Mouse (Mus musculus): ENCODE data around the gene Lbx1. TPM values are rescaled to one million over a fixed set of nuclear protein-coding genes. Genes with fewer than 3 reads are reported as not detected.

The Lbx1 gene
- total RNA-seq, 2 experiments from 2014 or later, result not detected

- ATAC-seq (replicated peaks; ENCODE audit: low FRiP score, poor library complexity, severe bottlenecking), result no peak
Measured at GRCm38 (mm10) chr19:45234771-45235231, 811 bp downstream of the Lbx1 start.

DNA sequence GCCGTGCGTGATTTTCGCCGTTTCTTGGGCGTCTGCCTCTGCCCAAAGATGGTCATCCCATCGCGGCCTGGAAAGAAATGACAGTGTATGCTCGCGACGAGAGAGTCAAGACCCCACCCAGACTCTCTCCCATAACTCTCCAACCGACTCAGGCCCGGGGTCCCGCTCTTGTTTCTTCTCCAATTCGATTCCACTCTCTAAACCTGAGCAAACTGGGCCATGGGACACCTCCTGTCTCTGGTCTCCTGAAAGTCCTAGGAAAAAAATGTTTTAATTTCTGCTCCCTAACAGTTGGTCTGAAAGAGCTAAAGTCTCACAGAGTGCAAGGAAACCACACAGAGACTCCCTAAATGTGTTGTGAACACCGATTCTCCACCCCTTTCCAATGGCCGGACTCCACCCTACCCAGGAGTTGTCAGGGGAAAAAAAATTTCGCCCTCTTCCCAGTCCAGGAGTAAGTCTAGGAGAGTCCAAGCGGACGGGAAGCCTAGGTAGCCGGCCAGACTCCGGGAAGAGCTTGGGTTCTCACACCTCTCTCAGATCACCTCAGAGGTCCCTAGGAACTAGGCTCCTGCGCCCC is 1.3 kb downstream of the Lbx1 start:
- ATAC-seq (replicated peaks; ENCODE audit: low FRiP score, poor library complexity, severe bottlenecking), result no peak

DNA sequence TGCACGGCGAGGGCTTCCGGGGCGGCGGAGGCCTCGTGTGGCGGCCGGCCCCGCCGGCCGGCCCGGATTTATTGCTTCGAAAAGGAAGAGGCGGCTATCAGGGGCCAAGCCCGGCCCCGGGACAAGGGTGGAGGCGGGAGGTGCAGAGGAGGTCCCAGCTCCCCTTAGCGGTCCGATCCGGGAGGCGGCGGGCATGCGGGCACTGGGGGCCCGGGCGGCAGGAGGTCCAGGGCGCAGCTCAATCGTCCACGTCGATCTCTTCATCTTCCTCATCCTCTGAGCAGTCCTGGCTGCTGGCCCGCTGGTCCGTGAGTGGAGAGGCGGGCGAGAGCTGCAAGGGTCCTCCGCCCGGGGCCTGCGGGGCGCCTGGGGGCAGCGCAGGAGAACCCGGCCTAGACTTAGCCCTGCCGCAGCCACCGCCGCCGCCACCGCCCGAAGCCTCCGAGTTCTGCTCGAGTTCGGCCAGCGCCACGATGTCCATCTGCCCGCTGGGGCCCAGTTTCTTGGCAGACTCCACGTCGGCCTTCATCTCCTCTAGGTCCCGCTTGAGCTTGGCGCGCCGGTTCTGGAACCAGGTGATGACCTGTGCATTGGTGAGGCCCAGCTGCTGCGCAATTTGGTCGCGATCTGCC is 2.0 kb downstream of the Lbx1 start:
- no peak for ATAC-seq (replicated peaks; ENCODE audit: low FRiP score, poor library complexity, severe bottlenecking)

DNA sequence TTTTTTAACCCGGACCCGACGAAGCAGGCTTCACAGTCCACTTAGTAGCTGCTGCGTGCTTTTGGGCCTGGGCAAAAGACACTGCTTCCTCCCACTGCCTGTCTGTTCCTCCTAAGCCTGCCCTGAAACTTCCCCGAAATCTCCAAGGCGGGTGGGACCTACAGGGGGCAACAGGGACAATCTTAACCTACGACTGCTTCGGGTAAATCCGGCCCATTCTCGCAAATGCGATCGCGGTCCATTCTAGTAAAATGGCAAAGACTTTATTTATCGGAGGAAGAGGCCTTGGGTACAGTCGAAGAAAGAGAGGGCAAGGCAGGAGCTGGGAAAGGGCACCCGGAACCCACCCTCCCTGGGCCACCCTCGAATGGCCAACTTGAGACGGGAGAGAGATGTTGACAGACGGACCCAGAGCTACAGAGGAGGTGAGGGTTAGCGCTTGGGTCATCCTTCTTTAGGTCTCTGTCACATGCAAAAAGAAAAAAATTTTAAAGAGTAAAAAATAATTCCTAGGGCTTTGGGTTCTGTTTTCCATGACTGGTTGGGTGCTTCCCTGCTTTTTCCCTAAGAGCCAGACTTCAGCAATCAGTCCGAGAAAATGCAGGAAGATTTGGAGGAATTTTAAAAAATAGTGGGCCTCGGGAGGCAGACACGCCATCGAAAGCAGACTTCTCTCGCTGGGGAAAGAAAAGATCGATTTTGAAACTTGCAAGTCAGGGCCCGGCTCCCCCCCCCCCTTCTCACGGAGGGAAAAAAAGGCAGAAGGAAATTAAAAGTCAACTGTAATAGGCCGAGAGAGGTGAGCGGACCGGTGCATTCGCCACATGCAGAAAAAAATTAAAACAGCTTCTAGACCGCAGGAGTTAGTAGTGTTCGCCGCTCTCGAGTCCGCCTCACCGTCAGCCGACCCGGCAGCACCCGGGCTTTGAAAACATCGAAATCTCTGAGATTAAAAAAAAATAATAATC is 2.9 kb downstream of the Lbx1 start:
- no peak for ATAC-seq (replicated peaks; ENCODE audit: low FRiP score, poor library complexity, severe bottlenecking)

DNA sequence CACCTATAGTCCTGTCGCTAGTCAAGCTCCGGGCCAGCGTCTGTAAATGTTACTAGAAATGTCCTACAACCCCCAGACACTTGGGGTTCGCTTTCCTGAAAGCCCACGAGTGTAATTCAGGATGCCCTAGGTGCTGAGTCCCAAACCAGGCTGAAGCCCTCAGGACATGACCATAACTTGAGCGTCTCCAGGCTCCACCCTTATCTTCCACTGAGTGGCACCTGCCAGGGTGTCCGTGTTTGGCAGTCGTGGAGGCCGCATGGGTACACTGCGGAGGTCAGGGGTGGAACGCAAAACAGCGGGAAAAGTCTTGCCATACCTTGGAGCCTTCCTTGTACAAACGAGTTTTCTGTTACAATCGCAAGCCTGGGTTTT is 3.6 kb downstream of the Lbx1 start:
- ATAC-seq (replicated peaks; ENCODE audit: low FRiP score, poor library complexity, severe bottlenecking), result no peak

- no peak for ATAC-seq (replicated peaks; ENCODE audit: low FRiP score, poor library complexity, severe bottlenecking)
Measured at GRCm38 (mm10) chr19:45231383-45232035, 4.1 kb downstream of the Lbx1 start.

GRCm38 (mm10) chr19:45230848-45231382 is 4.7 kb downstream of the Lbx1 start:
- ATAC-seq (replicated peaks; ENCODE audit: low FRiP score, poor library complexity, severe bottlenecking), result no peak

GRCm38 (mm10) chr19:45230201-45230611 is 5.4 kb downstream of the Lbx1 start:
- ATAC-seq (replicated peaks; ENCODE audit: low FRiP score, poor library complexity, severe bottlenecking), result no peak

DNA sequence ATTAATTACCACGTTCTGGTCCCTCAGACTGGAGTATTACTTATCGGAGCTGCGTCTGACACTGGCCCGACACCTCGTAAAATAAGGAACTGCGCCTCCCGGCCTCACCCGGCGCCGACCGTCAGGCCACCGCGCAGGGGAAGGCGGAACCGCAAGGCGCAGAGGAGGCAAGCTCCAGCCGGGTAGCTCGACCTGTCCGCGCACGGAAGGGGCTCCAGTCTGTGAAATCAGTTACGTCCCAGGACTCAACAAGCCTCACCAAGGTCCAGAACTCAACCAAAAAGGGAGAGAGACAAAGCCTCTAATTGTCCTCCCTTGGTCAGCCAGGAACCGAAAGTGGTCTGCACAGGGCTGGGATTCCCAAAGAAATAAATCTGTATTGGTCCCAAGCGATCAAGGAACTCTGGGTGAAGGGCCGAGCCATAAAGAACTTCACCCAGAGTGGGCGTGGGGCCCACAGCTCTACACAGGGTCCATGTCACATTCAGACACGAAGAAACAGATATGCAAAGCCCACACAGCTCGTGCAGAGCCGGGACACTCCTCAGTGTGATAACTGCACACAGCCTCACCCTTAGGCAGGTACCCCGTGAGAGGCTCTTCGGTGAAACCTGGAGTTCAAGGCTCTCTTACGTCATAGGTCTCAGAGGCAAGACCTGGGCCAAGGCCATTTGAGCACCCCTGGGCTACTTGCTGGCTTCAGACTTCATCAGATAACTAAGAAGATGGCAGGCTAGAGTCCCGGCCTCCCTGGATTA is 6.1 kb downstream of the Lbx1 start:
- ATAC-seq (replicated peaks; ENCODE audit: low FRiP score, poor library complexity, severe bottlenecking), result no peak

DNA sequence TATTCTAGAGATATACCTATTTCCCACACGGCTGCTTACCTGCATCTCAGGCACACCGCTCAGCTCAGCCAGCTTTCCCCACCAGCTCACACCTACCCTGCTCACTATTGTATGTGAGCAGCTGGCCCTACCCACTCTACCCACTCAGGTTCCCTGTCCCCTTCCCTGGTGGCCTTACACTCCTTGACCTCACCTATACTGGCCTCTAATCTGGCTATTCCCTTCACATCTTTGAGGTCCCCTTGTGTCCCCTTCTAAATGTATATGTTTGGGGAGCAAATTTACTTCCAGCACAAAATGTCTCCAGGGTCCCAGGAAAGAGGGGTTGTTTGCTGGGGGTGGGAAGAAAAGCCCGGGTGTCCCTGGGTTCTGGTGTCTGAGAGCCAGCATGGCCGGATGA is 6.8 kb downstream of the Lbx1 start:
- ATAC-seq (replicated peaks; ENCODE audit: low FRiP score, poor library complexity, severe bottlenecking), result no peak

DNA sequence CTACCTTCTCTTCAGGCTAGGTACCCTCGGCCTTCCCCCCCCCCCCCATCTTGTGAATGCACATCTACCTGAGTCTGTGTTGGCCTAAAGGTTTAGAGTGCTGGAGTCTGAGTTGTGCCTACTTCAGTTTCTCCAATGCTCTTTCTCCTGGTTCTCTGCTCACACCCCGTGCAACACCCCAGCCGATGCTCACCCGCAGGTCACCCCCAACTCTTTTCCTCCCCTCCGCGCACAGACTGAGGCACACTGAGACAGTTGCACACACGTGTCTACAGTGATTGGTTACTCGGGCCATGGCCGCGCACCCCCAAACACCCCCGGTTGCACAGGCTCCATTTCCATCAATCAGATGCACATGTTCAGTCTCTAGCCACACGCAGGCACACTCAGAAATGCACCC is 7.5 kb downstream of the Lbx1 start:
- ATAC-seq (replicated peaks; ENCODE audit: low FRiP score, poor library complexity, severe bottlenecking), result no peak

- ATAC-seq (replicated peaks; ENCODE audit: low FRiP score, poor library complexity, severe bottlenecking), result no peak
Measured at GRCm38 (mm10) chr19:45227671-45228070, 7.9 kb downstream of the Lbx1 start.

GRCm38 (mm10) chr19:45227049-45227448 is 8.6 kb downstream of the Lbx1 start:
- no peak for ATAC-seq (replicated peaks; ENCODE audit: low FRiP score, poor library complexity, severe bottlenecking)

DNA sequence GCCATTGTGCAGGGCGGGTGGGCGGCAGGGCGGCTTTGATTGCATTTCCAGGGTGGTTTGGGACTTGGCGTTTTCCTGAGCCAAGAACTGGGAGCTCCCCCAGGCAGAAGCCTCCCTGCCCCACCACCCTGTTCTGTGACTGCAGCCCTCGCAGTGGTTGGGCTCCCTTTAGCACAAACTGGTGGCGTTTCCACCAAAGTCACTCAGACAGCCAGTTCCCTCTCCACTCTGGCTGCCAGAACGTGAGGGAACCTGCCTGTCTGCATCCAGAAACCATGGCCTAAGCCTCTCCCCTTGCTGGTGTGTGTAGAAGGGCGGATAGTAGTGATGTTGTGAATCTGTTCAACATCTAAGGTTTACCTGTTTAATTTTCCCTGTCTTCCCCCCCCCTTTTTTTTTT is 9.4 kb downstream of the Lbx1 start:
- no peak for ATAC-seq (replicated peaks; ENCODE audit: low FRiP score, poor library complexity, severe bottlenecking)

DNA sequence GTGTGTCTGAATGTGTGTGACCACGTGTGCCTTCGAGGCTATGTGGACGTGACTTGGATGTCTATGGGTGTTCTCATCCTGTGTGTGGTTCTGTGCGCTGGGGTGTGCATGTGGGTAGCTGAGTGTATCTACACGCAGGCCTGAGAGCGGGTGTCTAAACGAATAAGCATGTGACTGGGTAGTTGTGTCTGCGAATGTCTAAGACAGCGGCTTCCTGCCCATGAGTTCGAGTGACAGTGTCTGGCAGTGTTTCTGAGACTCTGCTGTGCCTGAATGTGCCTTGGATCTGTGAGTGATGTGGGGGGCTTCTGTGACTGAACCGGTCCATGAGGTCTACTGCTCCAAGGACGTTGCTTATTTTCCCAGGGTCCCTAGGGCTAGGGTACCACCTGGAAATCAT is 10.5 kb downstream of the Lbx1 start:
- ATAC-seq (replicated peaks; ENCODE audit: low FRiP score, poor library complexity, severe bottlenecking), result no peak

DNA sequence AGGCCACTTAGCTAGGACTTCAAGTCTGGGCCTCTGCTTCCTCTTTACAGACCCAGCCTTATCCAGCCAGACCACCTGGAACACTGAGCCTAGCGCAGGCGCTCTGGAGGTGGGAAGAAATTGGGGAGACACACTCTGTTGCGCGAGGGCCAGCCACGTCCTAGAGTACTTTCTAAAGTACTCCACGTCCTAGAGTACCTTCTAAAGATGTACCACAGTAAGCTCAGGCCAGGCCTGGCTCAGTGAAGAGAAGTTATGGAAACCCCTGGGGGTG is 11.4 kb downstream of the Lbx1 start:
- ATAC-seq (replicated peaks; ENCODE audit: low FRiP score, poor library complexity, severe bottlenecking), result no peak

- ATAC-seq (replicated peaks; ENCODE audit: low FRiP score, poor library complexity, severe bottlenecking), result no peak
Measured at GRCm38 (mm10) chr19:45223413-45224285, 12.0 kb downstream of the Lbx1 start.

GRCm38 (mm10) chr19:45222141-45222782 is 13.3 kb downstream of the Lbx1 start:
- no peak for ATAC-seq (replicated peaks; ENCODE audit: low FRiP score, poor library complexity, severe bottlenecking)

Data from erythroid progenitor cell, adult 5-6 weeks (primary cell).